Mouse (Mus musculus) stomach, postnatal 0 days (tissue): ENCODE results near the gene Ate1.

ENCODE experiments used
- CTCF ChIP-seq: IDR thresholded peaks from 2 replicates; pipeline ENCODE4 v1.5.1; 2016; ENCODE audit warnings: antibody characterized with exemption, low read depth, mild to moderate bottlenecking, moderate library complexity
- EP300 ChIP-seq: optimal IDR thresholded peaks from 2 replicates; pipeline ENCODE3; 2016; ENCODE audit warnings: antibody characterized with exemption

GRCm38 (mm10) chr7:130555597-130555996, 35.4 kb upstream of the Ate1 start:
- no peak for TF ChIP-seq CTCF
- no peak for TF ChIP-seq EP300
